Mouse (Mus musculus) cerebellum, adult 9-10 months (tissue): ENCODE results near the gene Kif16b.

Experiments
- DNase-seq: peaks from one replicate; pipeline ENCODE4 v3.0.0; 2022

The Kif16b gene

GRCm38 (mm10) chr2:142900862-142901805 lies at the start of gene Kif16b:
TSS of gene Kif16b (minus strand) at chr2:142901531.
- peak; percentile 90 for DNase-seq

- no peak for DNase-seq
These were observed 39.7 kb upstream of the Kif16b start for GRCm38 (mm10) chr2:142940899-142941642.

GRCm38 (mm10) chr2:142930445-142930844 lies 29.1 kb upstream of the Kif16b start:
- peak; percentile 42 for DNase-seq

- DNase-seq = no peak
These were observed 28.1 kb upstream of the Kif16b start for GRCm38 (mm10) chr2:142929226-142930112.

GRCm38 (mm10) chr2:142910808-142911388 lies 9.6 kb upstream of the Kif16b start:
- no peak for DNase-seq

GRCm38 (mm10) chr2:142909213-142909612 lies 7.9 kb upstream of the Kif16b start:
- DNase-seq = no peak

GRCm38 (mm10) chr2:142907056-142907455 lies 5.7 kb upstream of the Kif16b start:
- DNase-seq = no peak

GRCm38 (mm10) chr2:142902905-142903895 lies 1.9 kb upstream of the Kif16b start:
- peak; percentile 93 for DNase-seq

- DNase-seq = no peak
These were observed 1.0 kb downstream of the Kif16b start for GRCm38 (mm10) chr2:142900120-142900861.

- DNase-seq = no peak
These were observed 7.6 kb downstream of the Kif16b start for GRCm38 (mm10) chr2:142893780-142894179.

GRCm38 (mm10) chr2:142891283-142891682 lies 10.0 kb downstream of the Kif16b start:
- no peak for DNase-seq

GRCm38 (mm10) chr2:142884456-142884855 lies 16.9 kb downstream of the Kif16b start:
- no peak for DNase-seq

- DNase-seq = no peak
These were observed 17.7 kb downstream of the Kif16b start for GRCm38 (mm10) chr2:142883625-142883994.

- no peak for DNase-seq
These were observed 18.3 kb downstream of the Kif16b start for GRCm38 (mm10) chr2:142882871-142883624.

- DNase-seq = no peak
These were observed 18.9 kb downstream of the Kif16b start for GRCm38 (mm10) chr2:142882466-142882865.

- DNase-seq = no peak
These were observed 20.2 kb downstream of the Kif16b start for GRCm38 (mm10) chr2:142881177-142881576.

- no peak for DNase-seq
These were observed 22.0 kb downstream of the Kif16b start for GRCm38 (mm10) chr2:142879257-142879818.

- DNase-seq = no peak
These were observed 24.7 kb downstream of the Kif16b start for GRCm38 (mm10) chr2:142876636-142877035.

- no peak for DNase-seq
These were observed 25.4 kb downstream of the Kif16b start for GRCm38 (mm10) chr2:142875936-142876335.
